Mouse (Mus musculus) E14TG2a.4 (cell line): ENCODE measurements around the gene Josd1.

Experiments
- CTCF ChIP-seq: conservative IDR thresholded peaks from 2 replicates; pipeline ENCODE4 v1.5.1; 2014; ENCODE audit warnings: low read length
- NANOG ChIP-seq: IDR thresholded peaks from 2 replicates; pipeline ENCODE4 v1.6.1; 2014; ENCODE audit warnings: borderline replicate concordance, low read length, mixed read lengths
- POU5F1 ChIP-seq: IDR thresholded peaks from 2 replicates; pipeline ENCODE4 v1.6.1; 2014; ENCODE audit warnings: low read length, borderline replicate concordance

DNA sequence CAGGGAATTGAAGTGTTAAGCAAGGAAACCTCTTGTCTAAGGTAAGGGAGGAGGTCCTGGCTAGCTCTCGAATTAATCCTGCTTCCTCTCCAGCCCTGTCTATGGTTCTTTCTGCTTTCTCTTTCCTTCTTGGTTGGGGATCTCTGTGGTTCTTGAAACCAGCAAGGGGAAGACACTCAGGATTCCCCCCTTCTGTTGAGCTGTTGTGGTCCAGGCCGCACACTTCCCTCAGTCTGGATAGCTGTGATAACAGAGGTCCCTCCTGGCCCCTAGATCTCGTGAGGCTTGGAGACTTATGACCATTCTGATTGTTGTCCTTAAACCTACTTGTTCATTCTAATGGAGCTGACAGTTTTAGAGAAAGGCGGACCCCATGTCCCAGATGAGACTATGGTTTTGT lies 6.8 kb upstream of the Josd1 start:
- TF ChIP-seq CTCF (no peak), POU5F1 (no peak), NANOG (no peak)
